Mouse (Mus musculus): ENCODE results near the gene Galntl6.
"Not testable (repeated sequence)": the region's sequence is repeated elsewhere in the genome, so short reads cannot be mapped to it uniquely, and the experiment has no call there.

Galntl6 gene

DNA sequence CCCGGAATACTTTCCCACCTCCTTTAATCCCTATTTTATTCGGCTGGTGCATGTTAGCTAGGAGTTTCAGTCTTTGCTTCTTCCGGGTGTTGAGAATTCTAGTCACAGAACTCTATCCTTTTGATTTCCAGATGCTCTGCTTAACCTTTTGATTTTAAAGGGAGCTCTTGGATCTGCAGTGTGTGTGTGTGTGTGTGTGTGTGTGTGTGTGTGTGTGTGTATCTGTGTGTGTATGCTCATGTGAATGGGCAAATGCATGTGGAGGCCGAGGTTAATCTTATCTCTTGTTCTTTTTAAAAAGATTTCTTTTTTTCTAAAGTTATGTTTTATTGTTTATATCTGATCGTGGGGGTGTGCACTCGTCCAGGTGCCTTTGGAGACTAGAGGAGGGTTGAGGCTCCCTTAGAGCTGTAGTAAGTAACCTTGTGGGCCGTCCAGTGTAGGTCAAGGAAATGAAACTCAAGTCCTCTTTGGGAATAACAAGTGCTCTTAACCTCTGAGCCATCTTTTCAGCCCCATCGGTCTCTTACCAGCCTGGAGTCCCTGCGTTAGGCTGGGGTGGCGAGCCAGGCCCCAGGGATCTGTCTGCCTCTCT lies 1145.9 kb downstream of the Galntl6 start:
- DNase-seq (ENCODE audit: low spot score in 2 of 2), result no peak

DNA sequence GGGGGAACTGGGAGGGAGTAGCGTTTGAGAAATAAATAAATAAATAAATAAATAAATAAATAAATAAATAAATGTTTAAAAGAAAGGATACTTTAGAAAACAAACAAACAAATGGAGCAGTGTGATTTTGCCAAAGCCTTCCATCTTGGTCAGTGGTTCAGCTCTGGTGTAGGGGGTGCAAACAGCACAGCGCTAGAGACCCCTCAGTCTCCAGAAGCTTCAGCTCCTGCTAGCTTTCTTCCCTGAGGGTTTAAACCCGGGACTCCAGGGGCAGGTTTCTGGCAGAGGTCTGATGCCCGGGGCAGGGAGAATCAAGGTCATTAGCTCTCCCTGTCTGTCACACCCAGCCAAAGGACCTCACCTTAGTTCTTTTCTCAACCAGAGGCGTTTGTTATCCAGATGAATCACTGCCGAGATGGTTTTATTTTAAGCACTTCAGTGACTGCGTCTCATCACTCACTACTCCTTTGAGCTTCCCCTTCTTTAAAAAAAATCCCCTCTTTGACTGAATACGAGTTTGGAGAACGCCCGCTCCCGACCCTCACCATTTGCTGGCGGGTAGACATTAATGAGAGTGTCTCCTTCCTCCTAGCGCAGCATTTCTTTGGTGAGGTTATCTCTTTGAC lies 1146.6 kb downstream of the Galntl6 start:
- no peak for DNase-seq (ENCODE audit: low spot score in 2 of 2)

DNA sequence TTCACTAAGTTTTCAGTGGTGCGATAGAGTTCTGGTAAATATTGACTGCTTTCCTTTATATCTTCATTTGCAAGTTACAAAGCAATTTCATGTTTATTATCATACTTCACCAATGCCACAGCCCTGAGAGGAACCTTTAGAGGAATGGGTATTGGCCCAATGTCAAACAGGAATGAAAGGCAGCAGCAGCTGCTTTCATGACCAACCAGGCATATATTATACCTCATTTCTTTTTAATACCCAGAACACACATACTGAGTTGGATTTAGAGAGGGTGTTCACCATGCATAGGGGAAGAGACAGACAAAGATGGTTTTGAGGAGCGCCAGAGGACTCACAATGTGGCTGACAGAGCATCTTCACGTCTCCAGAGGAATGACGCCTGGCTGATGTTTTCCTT lies 1147.2 kb downstream of the Galntl6 start:
- DNase-seq (ENCODE audit: low spot score in 2 of 2), result no peak

DNA sequence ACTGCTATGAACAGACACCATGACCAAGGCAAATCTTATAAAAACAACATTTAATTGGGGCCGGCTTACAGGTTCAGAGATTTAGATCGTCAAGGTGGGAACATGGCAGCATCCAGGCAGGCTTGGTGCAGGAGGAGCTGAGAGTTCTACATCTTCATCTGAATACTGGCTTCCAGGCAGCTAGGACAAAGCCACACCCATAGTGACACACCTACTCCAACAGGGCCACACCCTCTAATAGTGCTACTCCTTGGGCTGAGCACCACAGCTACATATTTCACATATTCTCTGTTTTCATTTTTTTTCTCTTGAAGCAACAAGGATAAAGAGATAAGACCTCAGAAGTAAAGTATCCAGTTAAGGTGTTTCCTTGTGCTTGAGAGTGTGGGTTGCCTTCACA lies 1149.8 kb downstream of the Galntl6 start:
- not testable (repeated sequence) for DNase-seq (ENCODE audit: low spot score in 2 of 2)

DNA sequence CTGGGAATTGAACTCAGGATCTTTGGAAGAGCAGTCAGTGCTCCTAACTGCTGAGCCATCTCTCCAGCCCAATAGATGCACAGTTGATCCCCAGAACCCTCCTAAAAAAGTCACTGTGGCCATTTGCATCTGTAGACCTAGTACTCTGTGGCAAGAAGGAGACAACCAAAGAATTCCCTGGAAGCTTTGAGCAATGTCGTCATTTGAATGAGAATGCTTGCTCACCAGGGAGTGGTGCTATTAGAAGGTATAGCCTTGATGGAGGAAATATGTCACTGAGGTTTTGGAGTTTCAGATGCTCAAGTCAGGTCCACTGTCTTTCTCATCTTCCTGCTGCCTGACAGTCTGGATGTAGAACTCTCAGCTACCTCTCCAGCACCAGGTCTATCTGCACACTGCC lies 1151.5 kb downstream of the Galntl6 start:
- no peak for DNase-seq (ENCODE audit: low spot score in 2 of 2)

DNA sequence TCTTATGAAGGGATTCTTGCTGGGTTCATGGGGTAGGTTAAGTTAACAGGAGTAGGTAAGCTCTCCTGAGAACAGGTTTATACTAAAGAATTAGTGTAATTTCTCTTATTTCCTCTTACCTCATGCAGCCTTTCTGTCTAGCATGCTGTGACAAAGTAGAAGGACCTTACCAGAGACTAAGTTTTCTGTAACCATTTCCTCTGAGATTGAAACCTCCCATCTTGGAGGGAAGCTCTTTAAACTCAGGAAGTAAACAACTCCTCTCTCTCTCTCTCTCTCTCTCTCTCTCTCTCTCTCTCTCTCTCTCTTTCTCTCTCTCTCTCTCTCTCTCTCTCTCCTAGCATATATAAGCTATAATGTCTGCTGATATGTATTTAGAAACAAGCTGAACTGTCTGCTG lies 1153.6 kb downstream of the Galntl6 start:
- DNase-seq (ENCODE audit: low spot score in 2 of 2), result no peak

DNA sequence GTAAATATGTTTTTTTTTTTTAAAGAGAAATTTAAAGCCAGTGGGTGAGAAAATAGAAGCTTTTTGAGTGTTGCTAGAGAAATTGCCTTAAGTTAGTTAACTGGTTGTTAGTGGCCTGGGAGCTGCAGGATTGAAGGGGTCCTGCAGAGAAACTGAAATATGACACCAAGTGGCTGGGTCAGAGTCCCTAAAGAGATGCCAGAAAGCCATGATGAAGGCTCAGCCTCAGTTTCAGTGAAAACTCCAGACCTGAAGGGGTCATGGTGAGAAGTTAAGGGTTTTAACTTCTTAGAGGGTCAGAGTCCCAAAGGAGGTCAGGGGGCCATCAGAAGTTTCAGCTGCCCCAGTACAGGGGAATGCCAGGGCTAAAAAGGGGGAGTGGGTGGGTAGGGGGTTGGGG lies 1155.0 kb downstream of the Galntl6 start:
- DNase-seq (ENCODE audit: low spot score in 2 of 2), result no peak

DNA sequence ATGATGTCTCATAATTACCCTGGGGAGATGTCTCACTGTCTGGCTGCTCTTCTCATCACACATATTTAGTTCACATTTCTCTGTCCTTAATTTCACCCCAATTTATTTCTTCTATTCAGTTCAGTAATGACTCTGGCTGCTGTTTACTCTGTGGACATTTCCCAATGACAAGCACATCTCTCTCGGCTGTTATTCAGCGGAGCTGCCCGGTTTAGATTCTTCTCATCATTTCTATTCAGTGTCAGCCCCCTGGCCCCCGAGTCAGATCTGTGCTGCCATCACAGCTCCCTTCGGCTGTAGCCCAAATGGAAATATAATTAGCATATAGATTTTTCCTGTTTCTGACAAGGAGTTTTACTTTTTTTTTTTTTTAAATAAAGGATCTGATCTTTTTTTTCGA lies 1158.4 kb downstream of the Galntl6 start:
- no peak for DNase-seq (ENCODE audit: low spot score in 2 of 2)

DNA sequence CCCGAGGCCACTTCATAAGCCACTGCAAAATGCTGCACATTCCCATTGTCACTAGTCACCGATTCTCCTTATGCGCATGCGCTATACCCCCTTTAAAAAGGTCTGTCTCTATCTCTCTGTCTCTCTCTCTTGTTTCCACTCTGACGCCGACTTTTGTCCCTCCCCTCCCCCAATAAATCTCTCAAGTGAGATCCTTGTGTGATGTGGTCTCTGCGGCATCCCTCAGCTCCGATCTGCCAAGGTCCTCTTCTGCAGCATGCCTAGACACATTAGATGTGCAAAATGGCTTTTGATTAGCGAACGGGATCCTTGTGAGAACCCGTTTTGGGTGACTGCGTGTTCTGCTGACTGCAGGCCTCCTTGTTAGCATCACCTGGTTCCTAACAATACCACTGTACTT lies 1168.8 kb downstream of the Galntl6 start:
- no peak for DNase-seq (ENCODE audit: low spot score in 2 of 2)

DNA sequence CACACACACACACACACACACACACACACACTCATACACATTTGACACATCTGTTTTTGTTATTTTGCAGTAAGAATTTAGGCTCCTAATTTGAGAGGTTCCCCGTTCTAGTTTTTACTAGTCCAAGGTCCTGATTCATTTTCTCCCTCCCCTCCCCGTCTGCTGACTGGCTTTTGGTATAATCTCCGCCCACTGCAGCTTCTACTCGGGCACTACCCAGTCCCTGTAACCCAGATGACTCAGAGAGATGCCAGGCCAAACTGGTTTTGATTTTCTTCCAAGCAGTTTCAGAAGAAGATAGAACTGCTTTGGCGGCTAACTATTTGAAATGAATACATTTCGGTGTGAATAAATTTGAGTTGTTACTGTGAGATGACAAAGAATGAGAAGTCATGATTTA lies 1170.5 kb downstream of the Galntl6 start:
- peak in 1 of 2 experiments; percentile 9 for DNase-seq (ENCODE audit: low spot score in 2 of 2)

DNA sequence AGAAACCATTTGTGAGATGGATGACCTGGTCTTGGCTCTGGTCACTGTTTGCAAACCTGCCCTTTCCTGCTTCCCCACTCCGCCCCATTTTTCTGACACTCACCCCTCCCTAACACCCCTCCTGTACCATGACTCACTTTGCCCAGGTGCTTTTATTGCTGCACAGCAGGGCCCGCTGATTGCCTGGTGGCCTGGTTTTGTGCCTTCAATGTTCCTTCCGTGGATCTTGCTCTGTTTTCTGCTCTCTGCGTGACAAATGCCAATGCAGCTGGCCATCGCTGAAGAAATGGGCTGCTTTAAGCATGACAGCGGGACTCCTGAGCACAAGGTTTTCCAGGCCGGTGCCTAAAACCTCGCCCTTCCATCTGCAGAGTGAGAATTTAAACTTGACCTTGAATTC lies 1171.1 kb downstream of the Galntl6 start:
- no peak for DNase-seq (ENCODE audit: low spot score in 2 of 2)

DNA sequence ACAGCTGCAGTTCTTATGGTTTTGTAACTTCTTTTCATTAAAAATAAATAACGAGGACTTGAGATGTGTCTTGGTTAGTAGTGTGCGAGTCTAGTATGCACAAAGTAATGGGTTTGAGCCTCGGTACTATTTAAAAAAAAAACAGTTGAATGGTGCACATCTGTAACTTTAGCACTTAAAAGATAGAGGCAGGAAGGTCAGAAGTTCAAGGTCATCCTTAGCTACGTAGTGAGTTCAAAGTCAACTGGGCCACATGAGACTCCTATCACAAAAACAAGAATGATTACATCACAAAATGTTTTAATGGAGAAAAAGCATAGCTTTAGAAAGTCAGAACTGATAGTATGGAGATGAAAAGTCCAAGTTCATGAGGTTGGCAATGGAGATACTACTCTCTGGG lies 1175.2 kb downstream of the Galntl6 start:
- DNase-seq (ENCODE audit: low spot score in 2 of 2), result no peak

DNA sequence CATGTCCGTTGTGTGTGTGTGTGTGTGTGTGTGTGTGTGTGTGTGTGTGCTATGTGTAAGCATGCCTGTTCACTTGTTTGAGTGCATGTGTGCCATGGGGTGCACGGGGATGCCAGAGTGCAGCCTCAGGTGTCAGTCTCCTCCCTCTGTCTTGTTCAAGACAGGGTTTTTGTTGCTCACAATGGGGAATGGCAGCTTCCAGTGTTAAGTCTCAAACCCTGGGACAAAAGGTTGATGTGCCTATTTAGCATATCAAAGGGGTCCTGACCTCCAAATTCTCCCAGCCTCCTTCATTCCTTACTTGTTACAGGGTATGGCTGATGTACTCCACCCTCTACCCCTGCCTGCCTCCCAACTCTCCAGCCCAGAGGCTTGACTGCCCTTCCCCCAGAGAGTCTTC lies 1179.6 kb downstream of the Galntl6 start:
- DNase-seq (ENCODE audit: low spot score in 2 of 2), result no peak

DNA sequence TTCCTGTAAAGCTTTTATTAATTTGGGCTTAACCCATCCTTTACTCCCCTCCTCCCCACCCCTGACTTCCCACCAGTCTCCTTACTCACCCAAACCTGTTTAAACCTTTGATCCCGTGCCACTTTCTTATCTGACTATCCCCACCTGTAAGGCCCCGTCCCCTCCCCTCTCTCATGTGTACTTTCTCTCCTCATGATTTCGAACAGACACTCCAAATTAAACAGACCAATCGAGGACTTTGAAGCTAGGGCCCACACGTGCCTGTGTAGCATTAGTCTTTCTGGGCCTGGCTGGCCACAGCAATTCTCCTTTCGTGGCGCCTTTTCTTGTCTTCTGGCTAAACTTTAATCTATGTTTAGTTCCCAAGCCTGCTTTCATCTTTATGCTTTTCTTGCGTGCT lies 1180.8 kb downstream of the Galntl6 start:
- DNase-seq (ENCODE audit: low spot score in 2 of 2), result no peak

DNA sequence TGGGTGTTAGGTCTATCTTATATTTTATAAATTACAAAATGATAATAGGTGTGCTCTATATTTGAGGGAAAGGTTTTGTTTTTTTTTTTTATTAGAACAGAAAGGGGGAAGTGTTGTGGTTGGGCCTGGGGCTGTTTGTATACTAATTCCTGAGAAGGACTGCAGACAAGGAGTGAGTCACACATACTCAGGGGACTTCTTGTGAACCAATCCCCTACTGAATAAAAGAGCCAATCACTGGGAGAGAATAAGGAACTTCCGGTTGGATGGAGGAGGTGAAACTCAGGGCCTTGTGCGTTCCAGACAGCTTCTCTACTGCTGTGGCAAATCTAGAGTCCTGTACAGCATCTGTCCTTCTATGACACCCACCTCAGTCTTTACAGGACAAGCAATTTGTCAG lies 1184.2 kb downstream of the Galntl6 start:
- no peak for DNase-seq (ENCODE audit: low spot score in 2 of 2)

DNA sequence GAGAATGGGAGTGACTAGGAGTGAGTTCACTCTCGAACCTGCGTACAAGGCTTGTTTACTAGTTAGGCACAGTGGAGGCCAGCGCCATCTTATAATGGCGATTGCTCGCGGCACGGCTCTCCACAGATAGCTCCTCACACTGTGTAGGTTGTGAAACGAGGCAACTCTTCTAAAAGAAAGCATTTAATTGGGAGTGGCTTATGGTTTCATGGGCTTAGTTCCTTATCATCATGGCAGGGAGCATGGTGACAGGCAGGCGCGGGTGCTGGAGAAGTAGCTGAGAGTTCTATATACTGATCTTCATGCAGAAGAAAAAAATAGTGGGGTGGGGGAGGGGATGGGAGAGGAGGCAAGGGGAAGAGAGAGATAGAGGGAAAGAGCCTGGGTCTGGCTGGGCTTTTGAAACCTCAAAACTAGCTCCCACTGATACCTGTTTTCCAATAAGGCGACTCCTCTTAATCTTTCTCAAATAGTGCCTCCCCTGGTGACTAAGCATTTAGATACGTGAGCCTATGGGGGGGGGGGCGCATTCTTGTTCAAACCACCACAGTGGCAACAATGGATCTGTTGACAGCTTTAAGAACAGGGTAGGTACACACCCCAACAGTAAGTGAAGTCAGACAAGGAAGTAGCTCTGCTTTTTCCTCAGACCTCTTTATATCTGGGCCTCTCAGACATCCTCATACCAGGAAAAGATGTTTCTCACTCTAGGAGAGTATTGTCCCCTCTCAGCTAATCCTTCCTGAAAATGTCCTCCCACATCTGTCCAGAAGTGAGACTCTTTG lies 1187.4 kb downstream of the Galntl6 start:
- DNase-seq (ENCODE audit: low spot score in 2 of 2), result no peak
